9 mouse cellular contexts compared by ENCODE assay signal in genomic region chr7:109545255-109545993, GRCm38 (mm10). TPM values are rescaled to one million over a fixed set of nuclear protein-coding genes. Genes with fewer than 3 reads are reported as not detected.
DNase-seq lines count a peak whose midpoint lies in the region; ATAC-seq and TF ChIP-seq lines count a peak whose summit lies in the region.
"Had no signal": no experiment of that assay in that cellular context is flagged by ENCODE, and none has a peak within 500 bp of the region (broad histone marks: within the 10 kb centered on the region; RNA-seq: fewer than 3 reads in every experiment).

No protein-coding gene starts in this region.

- no peaks in the 10 kb centered on the region for H3K27me3 ChIP-seq in kidney, embryonic 15.5 days
- no peaks in the 10 kb centered on the region for H3K27me3 ChIP-seq in kidney, embryonic 14.5 days (ENCODE audit: control insufficient read depth, insufficient read depth, low read length)
- H3K27me3 ChIP-seq in Patski = no peaks in the 10 kb centered on the region
- no peaks in the 10 kb centered on the region for H3K27me3 ChIP-seq in limb, embryonic 15.5 days
- H3K27me3 ChIP-seq: midbrain, embryonic 12.5 days had no signal

- 0 out of 2 replicates have a peak, but pooled peaks cover 3% of the 10 kb centered on the region for H3K4me1 ChIP-seq in kidney, embryonic 15.5 days
- H3K4me1 ChIP-seq in kidney, embryonic 14.5 days (ENCODE audit: control insufficient read depth, insufficient read depth, low read length) = no peaks in the 10 kb centered on the region
- peaks cover 9% of the 10 kb centered on the region; the same call in 1 of the 2 replicates for H3K4me1 ChIP-seq in limb, embryonic 15.5 days

- peaks cover 71% of the 10 kb centered on the region for H3K36me3 ChIP-seq in kidney, embryonic 15.5 days
- H3K36me3 ChIP-seq in kidney, embryonic 14.5 days (ENCODE audit: control insufficient read depth, insufficient read depth, low read length) = peaks cover 28% of the 10 kb centered on the region
- H3K36me3 ChIP-seq in limb, embryonic 15.5 days = peaks cover 55% of the 10 kb centered on the region

- POLR2A ChIA-PET in Patski (lab: Charles Lee) = interaction anchor here (0.6 to 2.4 kb wide), 4 partner anchors 27 to 71 kb away, joined by 3 to 16 read pairs (median 4); partner anchors contain the start of gene Rpl27a

- no peak for TF ChIP-seq CTCF in Patski (IDR thresholded peaks at IDR 0.05)

- CTCF ChIA-PET in Patski (lab: Charles Lee) = interaction anchor here (0.9 to 1.6 kb wide), 9 partner anchors 8 to 133 kb away, joined by 3 to 8 read pairs (median 4); no protein-coding TSS in a partner anchor

- peak; percentile 83 for DNase-seq in Patski (ENCODE audit: low read depth, low spot score)
- DNase-seq in gastrocnemius, postnatal 36 days = peak; percentile 28 to 33
- DNase-seq in thymus, adult 18-20 months = no peak
- DNase-seq in layer of hippocampus, adult 9-10 months (ENCODE audit: low spot score) = no peak

- no peak for ATAC-seq in kidney, embryonic 15.5 days (replicated peaks; ENCODE audit: low FRiP score)
- ATAC-seq in kidney, embryonic 14.5 days (ENCODE audit: low FRiP score, low TSS enrichment) = no peak
- peak; percentile 65 for ATAC-seq in Patski
- no peak for ATAC-seq in limb, embryonic 15.5 days (ENCODE audit: insufficient number of reproducible peaks, low FRiP score, low TSS enrichment, low read depth)
- no peak for ATAC-seq in activated CD4-positive, CD25-positive, alpha-beta regulatory T cell, adult 4 months

- H3K9ac ChIP-seq in kidney, embryonic 15.5 days = no peak overlapping the region
- H3K9ac ChIP-seq in kidney, embryonic 14.5 days (ENCODE audit: low read depth, low read length) = no peak overlapping the region
- no peak overlapping the region for H3K9ac ChIP-seq in limb, embryonic 15.5 days
- H3K9ac ChIP-seq: midbrain, embryonic 12.5 days had no signal

- intact Hi-C loops in gastrocnemius, postnatal 36 days (cut with DNase I) = no loop called here

- H3K4me3 ChIP-seq in kidney, embryonic 15.5 days (replicated peaks) = no peak overlapping the region
- H3K4me3 ChIP-seq in kidney, embryonic 14.5 days (ENCODE audit: low read length) = no peak overlapping the region
- no peak overlapping the region for H3K4me3 ChIP-seq in limb, embryonic 15.5 days
- H3K4me3 ChIP-seq: midbrain, embryonic 12.5 days had no signal

- no peaks in the 10 kb centered on the region for H3K9me3 ChIP-seq in kidney, embryonic 15.5 days (replicated peaks)
- no peaks in the 10 kb centered on the region for H3K9me3 ChIP-seq in kidney, embryonic 14.5 days (ENCODE audit: control insufficient read depth, low read length)
- H3K9me3 ChIP-seq in limb, embryonic 15.5 days = no peaks in the 10 kb centered on the region
- H3K9me3 ChIP-seq: midbrain, embryonic 12.5 days had no signal

- 72% methylated on average over 10 of the region's 10 CpGs for WGBS in kidney, embryonic 15.5 days
- WGBS in kidney, embryonic 14.5 days = 83% methylated on average over 10 of the region's 10 CpGs
- 74% methylated on average over 10 of the region's 10 CpGs for WGBS in limb, embryonic 15.5 days

- H3K4me2 ChIP-seq in kidney, embryonic 15.5 days = no peak overlapping the region
- H3K4me2 ChIP-seq in kidney, embryonic 14.5 days (replicated peaks; ENCODE audit: low read depth, low read length) = no peak overlapping the region
- H3K4me2 ChIP-seq in limb, embryonic 15.5 days = no peak overlapping the region
- H3K4me2 ChIP-seq: midbrain, embryonic 12.5 days had no signal

- in situ Hi-C loops in Patski (cut with MboI; ENCODE audit: low pct_unique_long_range_greater_than_20kb) = loop anchor here (5.0 to 25.0 kb wide), 2 partner anchors 72 to 167 kb away; partner anchors contain the start of genes Akip1, BC051019 and St5

- H3K27ac ChIP-seq in kidney, embryonic 15.5 days = peak overlapping the region; percentile 45
- no peak overlapping the region; the same call in 1 of the 2 replicates for H3K27ac ChIP-seq in kidney, embryonic 14.5 days (ENCODE audit: low read depth, low read length)
- H3K27ac ChIP-seq in limb, embryonic 15.5 days = peak overlapping the region; percentile 63
- H3K27ac ChIP-seq: midbrain, embryonic 12.5 days had no signal

RNA-seq across cellular contexts. Expression of gene Rpl27a, which starts 26.5 kb away (rescaled TPM):
- polyA plus RNA-seq in kidney, embryonic 15.5 days (2015; fragmentation: Nextera tagmentation; extraction: Ambion mirVana) = 135 and 148 TPM in 2 replicates
- 165 and 201 TPM in 2 replicates for polyA plus RNA-seq in kidney, embryonic 14.5 days (2014; fragmentation: Nextera tagmentation; extraction: Ambion mirVana)
- 478 TPM for polyA plus RNA-seq in Patski (2021)
- 10 to 100 TPM; 63.3 to 79.1 TPM for total RNA-seq in gastrocnemius, postnatal 36 days (2021)
- polyA plus RNA-seq in limb, embryonic 15.5 days (2015; fragmentation: Nextera tagmentation; extraction: Ambion mirVana) = 113 and 140 TPM in 2 replicates
- 100 to 1,000 TPM; 252 to 318 TPM for polyA plus RNA-seq in activated CD4-positive, CD25-positive, alpha-beta regulatory T cell, adult 4 months (2017; shearing (Covaris generic))

RNA-seq across cellular contexts. Expression of gene Trim66, which starts 37.5 kb away (rescaled TPM):
- 0.03 TPM in 1 of 2 replicates, not detected in the other for polyA plus RNA-seq in kidney, embryonic 15.5 days (2015; fragmentation: Nextera tagmentation; extraction: Ambion mirVana)
- polyA plus RNA-seq in kidney, embryonic 14.5 days (2014; fragmentation: Nextera tagmentation; extraction: Ambion mirVana) = 0.04 TPM in 1 of 2 replicates, not detected in the other
- polyA plus RNA-seq in Patski (2021) = 0.32 TPM
- under 1 TPM; 0.07 to 0.18 TPM for total RNA-seq in gastrocnemius, postnatal 36 days (2021)
- polyA plus RNA-seq in limb, embryonic 15.5 days (2015; fragmentation: Nextera tagmentation; extraction: Ambion mirVana) = 0.04 and 0.11 TPM in 2 replicates
- polyA plus RNA-seq in activated CD4-positive, CD25-positive, alpha-beta regulatory T cell, adult 4 months (2017; shearing (Covaris generic)) = not detected

Comparison
In these comparisons a context has a peak if more than half of its experiments do, and no peak if none do; other contexts are left out.
1. DNase-seq: peak in Patski (single experiment) and gastrocnemius, postnatal 36 days (2 of 2); none in thymus, adult 18-20 months (0 of 2) and layer of hippocampus, adult 9-10 months (single experiment).